Mouse (Mus musculus): ENCODE data around the gene Galnt13. TPM values are rescaled to one million over a fixed set of nuclear protein-coding genes. Genes with fewer than 3 reads are reported as not detected.

Gene Galnt13
- polyA plus RNA-seq, 1 experiment, result 1.6 TPM

- Histone ChIP-seq H3K4me3 (ENCODE audit: insufficient read depth, low read length) (no peak overlapping the region), H3K27ac (ENCODE audit: insufficient read depth, low read length) (no peak overlapping the region), H3K4me1 (ENCODE audit: control insufficient read depth, insufficient read depth, low read length) (no peaks in the 10 kb centered on the region)
- TF ChIP-seq CTCF (IDR thresholded peaks at IDR 0.05; ENCODE audit: borderline replicate concordance, insufficient read depth, low read length) (no peak), POLR2A (IDR thresholded peaks at IDR 0.05; ENCODE audit: low read depth, low read length) (no peak)
Measured at GRCm38 (mm10) chr2:55065469-55066315, 629.6 kb downstream of the Galnt13 start.

- Histone ChIP-seq H3K27ac (ENCODE audit: insufficient read depth, low read length) (no peak overlapping the region), H3K4me3 (ENCODE audit: insufficient read depth, low read length) (no peak overlapping the region), H3K4me1 (ENCODE audit: control insufficient read depth, insufficient read depth, low read length) (no peaks in the 10 kb centered on the region)
- no peak for TF ChIP-seq CTCF (IDR thresholded peaks at IDR 0.05; ENCODE audit: borderline replicate concordance, insufficient read depth, low read length)
- TF ChIP-seq POLR2A (IDR thresholded peaks at IDR 0.05; ENCODE audit: low read depth, low read length), result no peak
Measured at GRCm38 (mm10) chr2:55085580-55085979, 649.5 kb downstream of the Galnt13 start.

- TF ChIP-seq CTCF (IDR thresholded peaks at IDR 0.05; ENCODE audit: borderline replicate concordance, insufficient read depth, low read length) (no peak), POLR2A (IDR thresholded peaks at IDR 0.05; ENCODE audit: low read depth, low read length) (no peak)
- H3K27ac ChIP-seq (ENCODE audit: insufficient read depth, low read length), result no peak overlapping the region
- H3K4me3 ChIP-seq (ENCODE audit: insufficient read depth, low read length), result no peak overlapping the region
- H3K4me1 ChIP-seq (ENCODE audit: control insufficient read depth, insufficient read depth, low read length), result no peaks in the 10 kb centered on the region
Measured at GRCm38 (mm10) chr2:55088034-55088433, 651.9 kb downstream of the Galnt13 start.

GRCm38 (mm10) chr2:55090332-55090731 is 654.2 kb downstream of the Galnt13 start:
- H3K4me1 ChIP-seq (ENCODE audit: control insufficient read depth, insufficient read depth, low read length), result no peaks in the 10 kb centered on the region
- TF ChIP-seq CTCF (IDR thresholded peaks at IDR 0.05; ENCODE audit: borderline replicate concordance, insufficient read depth, low read length) (peak; percentile 24; the same call in 1 of the 2 replicates), POLR2A (IDR thresholded peaks at IDR 0.05; ENCODE audit: low read depth, low read length) (no peak)
- no peak overlapping the region for H3K4me3 ChIP-seq (ENCODE audit: insufficient read depth, low read length)
- no peak overlapping the region for H3K27ac ChIP-seq (ENCODE audit: insufficient read depth, low read length)

GRCm38 (mm10) chr2:55091495-55091894 is 655.4 kb downstream of the Galnt13 start:
- H3K27ac ChIP-seq (ENCODE audit: insufficient read depth, low read length), result no peak overlapping the region
- no peak overlapping the region for H3K4me3 ChIP-seq (ENCODE audit: insufficient read depth, low read length)
- H3K4me1 ChIP-seq (ENCODE audit: control insufficient read depth, insufficient read depth, low read length), result no peaks in the 10 kb centered on the region
- no peak for TF ChIP-seq POLR2A (IDR thresholded peaks at IDR 0.05; ENCODE audit: low read depth, low read length)
- TF ChIP-seq CTCF (IDR thresholded peaks at IDR 0.05; ENCODE audit: borderline replicate concordance, insufficient read depth, low read length), result no peak

- Histone ChIP-seq H3K4me3 (ENCODE audit: insufficient read depth, low read length) (no peak overlapping the region), H3K4me1 (ENCODE audit: control insufficient read depth, insufficient read depth, low read length) (no peaks in the 10 kb centered on the region), H3K27ac (ENCODE audit: insufficient read depth, low read length) (no peak overlapping the region)
- TF ChIP-seq CTCF (IDR thresholded peaks at IDR 0.05; ENCODE audit: borderline replicate concordance, insufficient read depth, low read length), result no peak
- no peak for TF ChIP-seq POLR2A (IDR thresholded peaks at IDR 0.05; ENCODE audit: low read depth, low read length)
Measured at GRCm38 (mm10) chr2:55099100-55099499, 663.0 kb downstream of the Galnt13 start.

GRCm38 (mm10) chr2:55101279-55101678 is 665.2 kb downstream of the Galnt13 start:
- Histone ChIP-seq H3K4me3 (ENCODE audit: insufficient read depth, low read length) (no peak overlapping the region), H3K27ac (ENCODE audit: insufficient read depth, low read length) (no peak overlapping the region), H3K4me1 (ENCODE audit: control insufficient read depth, insufficient read depth, low read length) (no peaks in the 10 kb centered on the region)
- TF ChIP-seq CTCF (IDR thresholded peaks at IDR 0.05; ENCODE audit: borderline replicate concordance, insufficient read depth, low read length), result peak; percentile 23; the same call in 1 of the 2 replicates
- TF ChIP-seq POLR2A (IDR thresholded peaks at IDR 0.05; ENCODE audit: low read depth, low read length), result no peak

GRCm38 (mm10) chr2:55103521-55103920 is 667.4 kb downstream of the Galnt13 start:
- no peaks in the 10 kb centered on the region for H3K4me1 ChIP-seq (ENCODE audit: control insufficient read depth, insufficient read depth, low read length)
- H3K27ac ChIP-seq (ENCODE audit: insufficient read depth, low read length), result no peak overlapping the region
- TF ChIP-seq POLR2A (IDR thresholded peaks at IDR 0.05; ENCODE audit: low read depth, low read length) (no peak), CTCF (IDR thresholded peaks at IDR 0.05; ENCODE audit: borderline replicate concordance, insufficient read depth, low read length) (no peak)
- no peak overlapping the region for H3K4me3 ChIP-seq (ENCODE audit: insufficient read depth, low read length)

- no peak for TF ChIP-seq CTCF (IDR thresholded peaks at IDR 0.05; ENCODE audit: borderline replicate concordance, insufficient read depth, low read length)
- TF ChIP-seq POLR2A (IDR thresholded peaks at IDR 0.05; ENCODE audit: low read depth, low read length), result no peak
- no peak overlapping the region for H3K27ac ChIP-seq (ENCODE audit: insufficient read depth, low read length)
- no peak overlapping the region for H3K4me3 ChIP-seq (ENCODE audit: insufficient read depth, low read length)
- H3K4me1 ChIP-seq (ENCODE audit: control insufficient read depth, insufficient read depth, low read length), result no peaks in the 10 kb centered on the region
Measured at GRCm38 (mm10) chr2:55107828-55108227, 671.7 kb downstream of the Galnt13 start.

- Histone ChIP-seq H3K27ac (ENCODE audit: insufficient read depth, low read length) (no peak overlapping the region), H3K4me3 (ENCODE audit: insufficient read depth, low read length) (no peak overlapping the region)
- TF ChIP-seq POLR2A (IDR thresholded peaks at IDR 0.05; ENCODE audit: low read depth, low read length) (no peak), CTCF (IDR thresholded peaks at IDR 0.05; ENCODE audit: borderline replicate concordance, insufficient read depth, low read length) (no peak)
Measured at GRCm38 (mm10) chr2:55153089-55153488, 717.0 kb downstream of the Galnt13 start.

More at GRCm38 (mm10) chr2:55153089-55153488, 717.0 kb downstream of the Galnt13 start:
- no peaks in the 10 kb centered on the region for H3K4me1 ChIP-seq (ENCODE audit: control insufficient read depth, insufficient read depth, low read length)

Measured in embryonic fibroblast, embryonic 13.5 days (primary cell).